Mouse (Mus musculus) megakaryocyte, embryonic 14.5 days (primary cell): ENCODE results near the gene Pparg. TPM values are rescaled to one million over a fixed set of nuclear protein-coding genes. Genes with fewer than 3 reads are reported as not detected.

Experiments
- H3K27me3 ChIP-seq: replicated peaks from 2 replicates; pipeline ENCODE3; 2012; ENCODE audit warnings: inconsistent platforms
- H3K36me3 ChIP-seq: replicated peaks from 2 replicates; pipeline ENCODE3; 2012; ENCODE audit warnings: low read length, inconsistent platforms, mixed read lengths
- H3K4me1 ChIP-seq: 2 replicates; pipeline ENCODE4 v1.6.1; 2012; ENCODE audit warnings: inconsistent platforms
- H3K4me3 ChIP-seq: replicated peaks from 2 replicates; pipeline ENCODE3; 2012; ENCODE audit warnings: moderate library complexity, mild to moderate bottlenecking, inconsistent platforms
- H3K9me3 ChIP-seq: 2 replicates; pipeline ENCODE4 v1.6.1; 2012; ENCODE audit warnings: inconsistent platforms
- FLI1 ChIP-seq: IDR thresholded peaks from 2 replicates; pipeline ENCODE4 v1.6.1; 2012; ENCODE audit warnings: low read length, inconsistent platforms, mixed read lengths
- GATA1 ChIP-seq: IDR thresholded peaks from 3 replicates; pipeline ENCODE4 v1.6.1; 2012; ENCODE audit warnings: mixed read lengths, low read length, inconsistent platforms, borderline replicate concordance
- polyA plus RNA-seq: library from polyadenylated mRNA; stranded (reverse); fragments of >175 nt; gene quantifications from 2 replicates; pipeline ENCODE4 v1.2.3, GENCODE M21; 2012; ENCODE audit warnings: low replicate concordance; ENCODE audit not compliant: insufficient read depth

Gene Pparg
- polyA plus RNA-seq = 0.79 and 4.3 TPM in 2 replicates

DNA sequence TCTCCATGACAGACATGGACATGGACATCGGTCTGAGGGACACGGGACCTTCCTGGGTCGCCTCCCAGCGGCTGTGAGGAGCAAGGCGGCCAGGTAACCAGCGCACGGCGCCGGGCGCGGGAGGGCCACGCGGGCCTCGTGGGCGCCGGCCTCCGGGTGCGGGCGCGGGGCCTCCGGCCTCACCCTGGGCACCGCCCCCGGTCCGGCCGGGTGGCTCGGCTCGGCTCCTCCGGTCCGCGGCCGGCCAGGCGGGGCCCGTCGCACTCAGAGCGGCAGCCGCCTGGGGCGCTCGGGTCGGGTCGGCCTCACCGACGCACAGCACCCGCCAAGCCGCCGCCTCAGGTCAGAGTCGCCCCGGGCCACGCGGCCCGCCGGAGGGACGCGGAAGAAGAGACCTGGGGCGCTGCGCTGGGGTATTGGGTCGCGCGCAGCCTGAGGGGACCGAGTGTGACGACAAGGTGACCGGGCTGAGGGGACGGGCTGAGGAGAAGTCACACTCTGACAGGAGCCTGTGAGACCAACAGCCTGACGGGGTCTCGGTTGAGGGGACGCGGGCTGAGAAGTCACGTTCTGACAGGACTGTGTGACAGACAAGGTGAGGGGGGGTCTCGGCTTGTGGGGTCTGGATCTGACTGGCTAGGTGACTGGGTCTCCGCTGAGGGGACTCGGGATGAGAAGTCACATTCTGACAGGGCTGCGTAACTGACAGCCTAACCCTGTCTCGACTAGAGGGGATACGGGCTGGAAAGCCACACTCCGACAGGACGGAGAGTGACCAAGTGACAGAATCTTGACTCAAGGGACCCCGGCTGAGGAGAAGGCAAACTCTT is at the start of gene Pparg:
Gene Pparg, plus strand, starts transcription at position 176 of the 830 bp plus-strand sequence.
- H3K4me1 ChIP-seq = peaks cover 34% of the 10 kb centered on the region
- TF ChIP-seq FLI1 (no peak), GATA1 (no peak)
- no peaks in the 10 kb centered on the region for H3K9me3 ChIP-seq
- no peaks in the 10 kb centered on the region for H3K27me3 ChIP-seq
- H3K36me3 ChIP-seq = no peaks in the 10 kb centered on the region
- peak within 1 kb of the TSS; percentile 99 for H3K4me3 ChIP-seq

DNA sequence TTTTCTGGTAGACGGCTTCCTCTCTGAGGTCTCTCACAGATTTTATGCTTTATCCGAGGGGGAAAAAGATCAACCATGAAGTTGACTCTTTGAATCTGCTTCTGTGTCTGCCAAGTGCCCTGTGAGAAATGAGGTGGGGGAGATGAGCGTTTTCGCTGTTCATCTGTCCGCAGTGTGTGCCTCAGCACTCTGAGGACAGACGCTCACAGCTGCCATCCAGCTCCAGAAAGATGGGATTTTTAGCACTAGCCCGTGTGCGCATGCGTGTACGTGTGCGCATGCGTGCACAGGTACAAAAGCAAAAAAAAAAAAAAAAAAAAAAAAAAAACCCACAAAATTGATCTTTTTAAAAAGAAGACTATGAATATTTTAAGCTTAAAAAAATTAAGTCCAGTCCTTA is 48.0 kb upstream of the Pparg start:
- Histone ChIP-seq H3K27me3 (peaks cover 4% of the 10 kb centered on the region), H3K4me1 (peaks cover 18% of the 10 kb centered on the region), H3K9me3 (no peaks in the 10 kb centered on the region), H3K4me3 (no peak overlapping the region), H3K36me3 (no peaks in the 10 kb centered on the region)
- TF ChIP-seq FLI1 = no peak

DNA sequence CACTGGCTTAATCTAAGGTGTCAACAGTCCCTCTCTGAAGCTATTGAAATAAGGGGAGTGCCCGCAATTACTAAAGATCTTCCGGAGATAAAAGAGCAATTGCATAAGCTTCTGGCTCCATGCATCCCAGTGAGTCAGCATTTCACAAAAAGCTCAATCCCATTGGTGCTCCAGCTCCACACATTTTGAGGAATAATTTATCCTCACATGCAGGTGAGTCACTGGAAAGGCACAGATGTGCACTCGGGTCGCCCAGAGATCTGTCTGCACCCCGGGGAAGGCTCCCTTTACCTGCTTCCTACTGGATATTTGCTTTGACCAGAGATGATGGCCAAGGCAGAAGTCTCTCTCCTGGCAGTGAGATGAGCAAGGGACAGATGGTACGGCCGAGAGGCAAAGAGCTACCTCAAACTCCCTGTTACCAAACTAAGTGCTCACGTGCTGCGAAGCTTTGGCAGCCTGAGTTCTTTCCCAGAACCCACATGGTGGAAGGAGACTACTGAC is 47.5 kb upstream of the Pparg start:
- TF ChIP-seq FLI1 (no peak), GATA1 (no peak)
- H3K36me3 ChIP-seq = no peaks in the 10 kb centered on the region
- peaks cover 7% of the 10 kb centered on the region for H3K27me3 ChIP-seq
- no peak overlapping the region for H3K4me3 ChIP-seq
- no peaks in the 10 kb centered on the region for H3K9me3 ChIP-seq
- H3K4me1 ChIP-seq = peaks cover 16% of the 10 kb centered on the region

DNA sequence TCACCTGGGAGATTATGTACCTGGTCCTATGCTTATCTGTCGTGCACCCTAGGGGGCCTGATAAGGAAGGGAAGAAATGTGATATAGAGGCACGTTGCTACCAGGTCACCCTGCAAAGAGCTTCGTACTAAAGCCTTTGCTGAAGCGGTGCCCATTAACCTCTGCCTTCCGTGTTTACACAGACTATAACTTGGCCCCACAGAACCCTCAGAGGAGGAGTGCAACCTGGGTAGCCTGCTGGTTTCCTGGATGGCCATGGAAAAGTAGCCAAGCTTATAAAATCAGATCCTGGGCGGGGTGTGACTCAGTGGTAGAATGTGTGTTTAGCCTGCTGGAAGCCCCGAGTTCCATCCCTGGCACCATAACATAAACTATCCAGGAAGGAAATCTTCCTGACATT is 46.8 kb upstream of the Pparg start:
- H3K36me3 ChIP-seq = no peaks in the 10 kb centered on the region
- H3K27me3 ChIP-seq = peaks cover 8% of the 10 kb centered on the region
- TF ChIP-seq FLI1 = no peak
- no peak for TF ChIP-seq GATA1
- H3K9me3 ChIP-seq = no peaks in the 10 kb centered on the region
- H3K4me3 ChIP-seq = no peak overlapping the region
- peaks cover 15% of the 10 kb centered on the region for H3K4me1 ChIP-seq

DNA sequence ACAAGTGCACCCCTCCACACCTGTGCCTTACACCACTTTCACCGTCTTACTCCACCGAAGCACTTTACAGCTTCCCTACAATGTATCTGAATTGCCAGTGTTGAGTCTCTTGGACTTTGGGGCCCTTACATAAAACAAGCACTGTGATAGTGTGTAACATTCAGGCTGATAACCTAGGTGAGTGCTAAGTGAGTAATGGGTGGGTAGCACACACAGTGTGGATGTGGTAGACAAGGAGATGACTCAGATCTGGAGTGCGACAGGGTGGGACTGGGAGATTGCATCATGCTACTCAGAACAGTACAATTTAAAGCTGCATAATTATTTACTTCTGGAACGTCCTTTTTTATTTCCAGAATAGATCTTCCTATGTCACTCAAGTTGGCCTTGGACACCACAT is 45.0 kb upstream of the Pparg start:
- H3K4me1 ChIP-seq = peaks cover 13% of the 10 kb centered on the region
- TF ChIP-seq GATA1 = no peak
- TF ChIP-seq FLI1 = no peak
- H3K9me3 ChIP-seq = no peaks in the 10 kb centered on the region
- H3K36me3 ChIP-seq = no peaks in the 10 kb centered on the region
- H3K27me3 ChIP-seq = peaks cover 11% of the 10 kb centered on the region
- H3K4me3 ChIP-seq = no peak overlapping the region

DNA sequence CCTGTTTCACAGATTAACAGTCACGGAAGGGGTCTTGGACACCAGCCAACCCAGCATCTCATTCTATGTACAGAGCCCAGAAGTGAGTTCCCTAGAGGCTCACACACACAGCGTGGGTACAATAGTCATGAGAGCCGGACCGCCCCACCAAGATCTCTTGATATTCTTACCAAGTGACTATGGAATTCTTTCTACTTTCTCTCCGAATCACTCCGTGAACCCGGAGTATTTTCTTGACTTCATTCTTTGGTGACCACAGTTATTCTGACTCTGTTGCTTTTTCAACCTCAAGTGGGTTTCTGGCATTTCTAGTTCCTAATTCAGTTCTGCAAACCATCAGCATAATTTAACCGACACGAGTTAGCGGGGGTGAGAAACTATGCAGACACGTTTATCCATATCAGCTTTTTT is 43.9 kb upstream of the Pparg start:
- Histone ChIP-seq H3K27me3 (peaks cover 11% of the 10 kb centered on the region), H3K36me3 (no peaks in the 10 kb centered on the region), H3K4me1 (peaks cover 22% of the 10 kb centered on the region), H3K9me3 (no peaks in the 10 kb centered on the region), H3K4me3 (no peak overlapping the region)
- TF ChIP-seq FLI1 (no peak), GATA1 (no peak)

DNA sequence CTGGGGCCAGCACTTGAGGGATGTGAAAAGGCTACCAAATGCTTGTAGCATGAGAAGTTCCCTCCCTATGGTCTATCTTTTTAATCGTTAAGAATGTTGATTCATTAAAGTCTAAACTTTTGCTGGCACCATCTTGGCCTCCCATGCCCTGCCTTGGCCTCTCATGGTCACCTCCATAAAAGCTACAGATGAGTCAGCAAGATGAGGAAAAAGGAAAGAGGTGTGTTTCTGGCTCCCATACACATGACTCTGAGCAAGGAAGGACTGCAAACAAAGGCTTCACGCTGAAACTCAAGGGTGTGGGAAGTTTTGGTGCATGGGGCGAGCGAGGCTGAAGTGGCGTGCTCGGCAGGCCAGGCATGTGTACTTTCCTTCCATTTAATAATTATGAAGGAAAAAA is 41.9 kb upstream of the Pparg start:
- Histone ChIP-seq H3K9me3 (no peaks in the 10 kb centered on the region), H3K4me1 (peaks cover 28% of the 10 kb centered on the region), H3K36me3 (no peaks in the 10 kb centered on the region), H3K4me3 (no peak overlapping the region), H3K27me3 (peaks cover 8% of the 10 kb centered on the region)
- TF ChIP-seq GATA1 (no peak), FLI1 (no peak)

DNA sequence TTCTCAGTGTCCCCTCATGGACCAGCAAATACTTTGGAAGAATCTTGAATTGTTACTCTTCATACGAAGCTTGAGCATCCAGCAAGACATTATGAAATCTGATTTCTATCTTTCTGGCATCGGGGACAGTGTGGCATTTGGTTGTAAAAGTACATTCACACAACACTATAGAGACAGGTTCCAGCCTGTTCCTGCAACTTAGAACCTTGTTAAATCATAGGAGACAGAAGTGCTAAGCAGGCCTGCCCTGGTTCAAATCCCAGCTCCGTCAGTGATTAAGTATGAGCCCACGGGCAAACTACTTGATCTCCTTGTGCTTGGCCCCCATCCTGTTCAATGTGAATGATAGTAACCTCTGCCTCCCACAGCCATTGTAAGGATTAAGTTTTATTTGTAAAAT is 41.1 kb upstream of the Pparg start:
- Histone ChIP-seq H3K4me3 (no peak overlapping the region), H3K27me3 (peaks cover 8% of the 10 kb centered on the region), H3K36me3 (no peaks in the 10 kb centered on the region), H3K9me3 (no peaks in the 10 kb centered on the region), H3K4me1 (peaks cover 28% of the 10 kb centered on the region)
- TF ChIP-seq FLI1 (no peak), GATA1 (no peak)

DNA sequence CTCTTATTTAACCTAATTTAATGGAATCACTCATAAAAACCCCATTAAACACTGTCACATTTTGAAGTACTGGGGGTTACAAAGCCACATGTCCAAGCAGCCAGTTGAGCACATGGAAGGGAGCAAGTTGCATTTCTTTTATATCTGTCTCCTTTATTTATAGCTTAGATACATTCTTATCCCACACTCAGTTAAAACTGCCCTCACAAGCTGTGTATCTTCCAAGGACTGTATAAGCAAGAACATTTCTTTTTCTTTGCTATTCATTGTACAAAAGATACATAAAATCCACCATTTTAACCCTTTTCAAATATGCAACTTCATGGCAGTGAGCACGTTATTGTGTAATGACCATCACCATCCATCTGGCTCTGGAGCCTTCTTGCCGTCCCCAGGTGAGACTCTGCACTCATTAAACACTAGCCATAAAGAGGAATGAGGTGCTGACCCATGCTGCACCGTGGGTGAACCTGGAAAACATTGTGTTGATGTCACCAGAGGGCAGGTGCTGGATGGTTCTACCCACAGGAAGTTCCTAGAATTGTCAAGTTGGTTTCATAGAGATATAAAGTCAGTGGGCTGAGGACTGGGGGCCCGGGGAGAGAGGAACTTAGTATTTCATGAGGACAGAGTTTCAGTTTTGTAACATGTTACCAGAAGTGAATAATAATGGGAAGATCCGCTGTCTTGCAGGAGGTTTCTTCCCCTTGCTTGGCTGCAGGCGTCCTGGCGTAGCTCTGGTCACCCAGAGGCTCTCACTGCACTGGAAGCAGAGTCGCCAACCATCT is 39.6 kb upstream of the Pparg start:
- Histone ChIP-seq H3K4me1 (peaks cover 29% of the 10 kb centered on the region), H3K4me3 (peak overlapping the region; percentile 51), H3K9me3 (no peaks in the 10 kb centered on the region), H3K27me3 (peaks cover 8% of the 10 kb centered on the region), H3K36me3 (no peaks in the 10 kb centered on the region)
- TF ChIP-seq GATA1 (no peak), FLI1 (no peak)

DNA sequence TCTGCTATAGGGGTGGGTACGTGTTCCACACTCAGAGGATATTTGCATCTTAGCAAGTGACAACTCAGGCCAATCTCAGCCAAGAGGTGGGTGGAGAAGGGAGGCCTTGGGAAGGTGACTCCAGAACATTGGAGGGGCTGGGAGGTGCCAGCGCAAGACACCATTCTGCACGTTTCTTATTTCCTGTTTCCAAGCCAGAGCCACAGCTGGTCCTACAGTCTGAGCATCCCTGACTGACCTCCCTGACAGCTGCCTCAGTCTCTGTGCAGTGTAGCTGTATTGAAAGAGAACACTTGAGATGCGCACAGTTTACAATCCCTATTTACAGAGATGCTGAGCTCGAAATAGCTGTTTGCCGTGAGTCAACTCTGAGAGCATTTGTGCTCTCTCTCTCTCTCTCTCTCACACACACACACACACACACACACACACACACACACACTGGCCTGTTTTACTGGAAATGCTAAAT is 38.8 kb upstream of the Pparg start:
- no peak for TF ChIP-seq GATA1
- no peak for TF ChIP-seq FLI1
- H3K4me3 ChIP-seq = peak overlapping the region; percentile 34
- peaks cover 29% of the 10 kb centered on the region for H3K4me1 ChIP-seq
- no peaks in the 10 kb centered on the region for H3K9me3 ChIP-seq
- no peaks in the 10 kb centered on the region for H3K36me3 ChIP-seq
- H3K27me3 ChIP-seq = peaks cover 8% of the 10 kb centered on the region
